Mouse (Mus musculus): ENCODE measurements around the gene Defb38. TPM values are rescaled to one million over a fixed set of nuclear protein-coding genes. Genes with fewer than 3 reads are reported as not detected.

The Defb38 gene
- total RNA-seq (2023) = not detected

DNA sequence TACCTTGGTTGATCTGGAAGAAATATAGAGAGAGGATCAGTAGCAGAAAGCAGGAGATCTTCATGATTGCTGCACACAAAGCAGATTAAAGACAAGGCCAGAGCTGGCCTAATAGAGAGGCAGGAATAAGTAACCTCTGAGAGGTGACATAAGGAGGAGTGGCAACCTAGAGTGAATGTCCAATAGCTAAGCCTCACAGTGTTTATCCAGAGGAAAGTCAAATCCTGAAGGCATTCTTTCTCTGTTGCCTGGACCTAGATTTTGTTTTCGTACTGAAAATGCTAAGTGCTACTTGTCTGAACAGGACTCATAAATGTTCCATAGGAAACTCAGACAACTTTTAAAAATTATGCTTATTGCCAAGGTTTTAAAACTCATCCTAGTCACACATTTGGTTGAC lies at the start of gene Defb38:
Gene Defb38, minus strand, starts transcription at position 101 of the 400 bp plus-strand sequence.

DNA sequence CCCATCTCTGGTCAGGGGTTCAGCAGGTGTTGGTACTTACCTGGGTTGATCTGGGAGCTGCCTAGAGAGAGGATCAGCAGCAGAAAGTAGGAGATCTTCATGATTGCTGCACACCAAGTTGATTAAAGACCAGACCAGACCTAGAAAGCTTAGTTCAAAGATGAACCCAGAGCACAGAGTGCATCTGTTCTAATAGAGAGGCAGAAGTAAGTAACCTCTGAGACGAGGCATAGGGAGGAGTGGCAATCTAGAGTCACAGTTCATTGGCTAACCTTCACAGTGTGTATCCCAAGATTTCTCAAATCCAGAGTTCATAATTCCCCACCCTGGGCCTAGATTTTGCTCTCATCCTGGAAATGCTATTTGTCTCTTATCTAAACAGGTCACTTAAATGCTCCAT lies 38.3 kb upstream of the Defb38 start, which contains the start of gene Defb39:
Gene Defb39, minus strand, starts transcription at position 101 of the 400 bp plus-strand sequence.

Other genes with a start within 250 kb of the Defb38 start
- not detected for gene Defb40, start 48.3 kb downstream of the Defb38 start, total RNA-seq (2023)
- not detected for gene Defb37, start 35.5 kb downstream of the Defb38 start, total RNA-seq (2023)
- not detected for gene Defb39, start 38.2 kb upstream of the Defb38 start, total RNA-seq (2023)
- not detected for gene Defb12, start 88.3 kb upstream of the Defb38 start, total RNA-seq (2023)
- not detected for gene Defb34, start 97.2 kb upstream of the Defb38 start, total RNA-seq (2023)
- not detected for gene Gm45826, start 114.2 kb upstream of the Defb38 start, total RNA-seq (2023)
- not detected for gene Defb14, start 167.8 kb upstream of the Defb38 start, total RNA-seq (2023)
- gene Defb4, start 172.1 kb upstream of the Defb38 start, total RNA-seq (2023) = not detected
- gene Defb6, start 198.9 kb upstream of the Defb38 start, total RNA-seq (2023) = not detected
- gene Defb46, start 213.3 kb upstream of the Defb38 start, total RNA-seq (2023) = not detected
- gene Defb5, start 221.0 kb upstream of the Defb38 start, total RNA-seq (2023) = not detected